Mouse (Mus musculus): ENCODE data around the gene Gpnmb.

Gpnmb gene

GRCm38 (mm10) chr6:49096421-49096820 lies 60.1 kb downstream of the Gpnmb start:
- in situ Hi-C loops (cut with MseI, MboI): no loop called here

- in situ Hi-C loops (cut with MseI, MboI): no loop called here
Observed at GRCm38 (mm10) chr6:49096933-49097461, 60.7 kb downstream of the Gpnmb start.

DNA sequence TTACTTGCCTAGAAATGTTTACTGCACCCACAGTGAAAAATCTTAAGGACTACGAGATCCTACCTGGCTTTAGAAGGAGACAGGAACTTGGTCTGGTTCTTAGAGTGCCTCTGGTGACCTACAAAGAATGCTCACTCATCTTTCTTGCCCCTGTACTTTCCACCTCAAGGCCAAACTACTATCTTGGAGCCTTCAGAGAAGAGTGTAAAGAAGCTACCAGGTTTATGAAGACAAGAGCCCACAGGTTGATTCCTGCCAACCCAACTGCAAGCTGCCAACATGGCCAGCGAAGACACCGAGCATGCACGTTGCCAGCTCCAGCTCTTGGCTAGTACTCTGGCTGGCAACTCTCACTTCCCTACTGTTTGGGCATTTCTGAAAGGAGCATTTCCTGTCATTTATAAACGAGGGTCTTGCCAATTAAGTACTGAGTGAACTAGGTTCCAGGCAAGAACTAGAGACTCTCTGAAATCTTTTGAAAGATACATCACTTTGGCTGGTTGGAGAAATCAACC lies 61.3 kb downstream of the Gpnmb start:
- in situ Hi-C loops (cut with MseI, MboI): no loop called here

GRCm38 (mm10) chr6:49099086-49099485 lies 62.7 kb downstream of the Gpnmb start:
- in situ Hi-C loops (cut with MseI, MboI): no loop called here

GRCm38 (mm10) chr6:49106746-49107500 lies 70.6 kb downstream of the Gpnmb start:
- in situ Hi-C loops (cut with MseI, MboI): no loop called here

- in situ Hi-C loops (cut with MseI, MboI): no loop called here
Observed at GRCm38 (mm10) chr6:49109196-49109595, 72.8 kb downstream of the Gpnmb start.

DNA sequence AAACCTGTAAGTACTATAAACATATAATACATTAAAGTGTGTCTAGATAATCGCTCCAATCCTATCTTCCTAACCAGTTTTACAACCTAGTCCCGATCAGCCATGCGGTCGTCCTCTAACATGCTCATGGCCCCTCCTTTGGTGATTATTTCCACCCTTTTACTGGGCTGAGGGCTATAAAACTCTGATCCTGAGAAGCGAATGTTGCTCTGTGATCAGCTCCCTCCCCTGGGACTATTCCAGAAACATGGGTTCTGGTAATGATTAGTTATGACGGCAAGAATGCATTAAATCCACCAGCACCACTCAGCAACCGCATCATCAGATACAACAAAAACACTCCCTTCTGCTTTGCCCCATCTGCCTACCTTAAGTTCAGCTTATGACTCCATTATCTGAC lies 77.5 kb downstream of the Gpnmb start:
- in situ Hi-C loops (cut with MseI, MboI): no loop called here

DNA sequence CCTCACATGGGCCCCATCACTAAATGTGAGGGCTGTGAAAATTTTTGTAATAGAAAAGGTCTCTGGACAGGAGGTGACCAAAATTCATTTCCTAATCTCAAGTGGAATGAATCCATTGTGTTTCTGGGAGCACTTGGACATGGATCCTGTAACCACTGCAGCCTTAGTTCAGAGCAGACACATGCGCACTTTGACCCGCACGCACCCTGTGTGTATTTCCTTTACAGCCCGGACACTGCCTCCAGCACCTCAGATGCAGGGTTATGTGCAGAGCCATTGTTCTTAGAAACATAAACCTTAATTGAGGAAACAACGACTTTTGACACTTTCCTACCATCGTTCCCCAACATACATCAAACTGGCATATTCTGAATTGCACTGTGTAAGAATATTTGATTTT lies 78.1 kb downstream of the Gpnmb start:
- in situ Hi-C loops (cut with MseI, MboI): no loop called here

GRCm38 (mm10) chr6:49115550-49115949 lies 79.2 kb downstream of the Gpnmb start:
- in situ Hi-C loops (cut with MseI, MboI): no loop called here

- in situ Hi-C loops (cut with MseI, MboI): no loop called here
Observed at GRCm38 (mm10) chr6:49116241-49116640, 79.9 kb downstream of the Gpnmb start.

DNA sequence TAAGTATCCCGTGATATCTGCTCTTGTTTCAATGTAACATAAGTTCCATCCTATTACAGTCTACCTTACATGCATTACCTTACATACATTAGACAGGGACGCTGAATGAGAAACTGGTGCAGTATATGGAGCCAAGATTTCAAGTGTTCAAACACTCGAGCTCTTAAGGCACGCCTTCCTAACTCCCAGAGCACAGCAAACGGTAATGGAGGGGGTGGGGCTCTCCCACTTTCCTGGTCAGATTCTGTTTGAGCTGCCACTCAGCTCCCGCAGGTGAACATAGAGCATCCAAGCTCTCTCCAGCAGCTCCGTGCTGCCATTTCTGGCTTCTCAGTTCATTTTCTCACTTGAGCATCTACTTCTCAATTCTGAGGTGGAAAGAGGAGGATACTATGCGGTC lies 82.1 kb downstream of the Gpnmb start:
- in situ Hi-C loops (cut with MseI, MboI): no loop called here

DNA sequence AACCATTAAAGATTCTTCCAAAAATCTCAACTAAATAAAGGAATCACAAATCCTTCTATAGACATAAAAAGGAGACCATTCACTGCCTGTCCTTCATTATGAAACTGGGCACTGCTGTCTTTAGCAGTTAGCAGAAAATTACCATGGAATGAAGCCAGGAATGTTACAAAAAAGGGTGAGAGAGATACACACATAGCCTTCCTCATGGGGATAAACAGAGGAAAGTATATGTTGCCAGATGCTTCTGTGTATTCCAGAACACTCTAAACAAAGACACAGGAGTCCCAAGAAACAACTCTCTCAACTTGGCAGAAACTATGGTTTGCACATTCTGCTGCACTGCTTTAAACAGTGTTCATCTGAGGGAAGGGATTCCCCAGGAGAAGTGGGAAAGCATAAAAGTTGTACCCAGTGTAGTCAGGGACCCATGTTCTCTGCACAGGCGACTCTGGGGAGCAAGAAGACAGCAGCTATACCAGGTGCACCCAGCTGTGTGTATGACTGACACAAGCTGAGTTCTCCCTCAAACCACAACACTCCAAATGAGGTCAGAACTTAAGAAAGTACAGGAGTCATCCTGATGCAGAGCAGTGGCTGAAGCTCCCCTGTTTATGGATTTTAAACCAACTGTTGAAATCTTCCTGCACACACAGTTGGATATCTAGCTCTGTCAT lies 83.3 kb downstream of the Gpnmb start:
- in situ Hi-C loops (cut with MseI, MboI): no loop called here

- in situ Hi-C loops (cut with MseI, MboI): no loop called here
Observed at GRCm38 (mm10) chr6:49120370-49120769, 84.0 kb downstream of the Gpnmb start.

Data from mouse trophoblast stem cell (cell line).